Mouse (Mus musculus): ENCODE results near the gene Hes6.
A peak's percentile ranks its signal among the peaks of the same experiment; 100 is the strongest.

Hes6 gene

DNA sequence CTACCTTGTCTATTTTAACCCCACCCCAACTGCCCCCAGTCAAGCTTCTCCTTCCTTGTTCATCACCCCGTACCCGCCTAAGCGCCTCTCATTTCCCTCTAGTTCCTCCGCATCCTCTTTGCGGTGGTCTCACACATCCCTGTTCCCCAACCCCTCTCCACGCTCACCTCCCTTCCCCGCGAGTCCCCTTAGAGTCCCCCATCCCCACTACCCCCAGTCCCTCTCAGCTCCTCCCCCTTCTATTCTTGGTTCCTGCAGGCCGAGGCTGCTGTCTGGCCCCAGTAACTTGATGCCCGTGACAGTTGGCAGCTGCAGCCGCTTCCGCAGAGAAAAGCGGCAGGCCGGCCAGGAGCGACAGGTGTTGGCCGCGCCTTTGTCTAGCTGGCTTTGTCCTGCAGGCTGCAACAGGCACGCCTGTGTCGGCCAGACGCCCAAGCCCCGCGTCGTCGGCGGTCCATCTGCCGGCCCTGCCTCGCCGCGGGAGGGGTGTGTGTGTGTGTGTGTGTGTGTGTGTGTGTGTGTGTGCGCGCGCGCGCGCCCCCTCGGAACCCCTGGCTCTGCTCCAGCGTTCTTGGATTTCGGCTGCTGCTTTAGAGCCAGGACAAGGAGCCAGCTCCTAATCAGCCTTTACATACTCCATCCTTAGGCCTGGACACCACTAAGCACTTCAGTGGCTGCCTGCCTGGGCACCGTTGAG, at the start of gene Hes6:
Gene Hes6 (minus strand): TSS at position 141 of the 697 bp plus-strand sequence.
- DNase-seq (ENCODE audit: extremely low spot score): peak; percentile 79

GRCm38 (mm10) chr1:91463336-91463995, 49.6 kb upstream of the Hes6 start:
- no peak for DNase-seq (ENCODE audit: extremely low spot score)

DNA sequence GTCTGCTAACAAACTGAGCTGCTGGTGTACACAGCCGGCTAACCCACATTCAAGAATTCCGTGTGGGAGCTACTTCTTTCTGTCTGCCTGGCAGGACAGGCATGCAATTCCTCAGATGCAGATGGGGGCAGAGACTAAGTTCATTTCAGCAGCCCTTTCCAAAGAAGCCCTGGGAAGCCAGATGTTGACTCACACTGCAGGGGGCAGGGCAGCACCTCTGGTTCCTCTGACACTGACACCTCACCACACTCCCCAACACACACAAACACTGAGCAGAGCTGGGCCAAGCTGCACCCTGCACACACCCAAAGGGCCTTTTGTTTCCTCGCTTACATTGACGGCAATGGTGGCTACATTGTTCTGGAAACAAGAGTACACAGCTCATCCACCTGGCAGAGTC, 46.7 kb upstream of the Hes6 start:
- no peak for DNase-seq (ENCODE audit: extremely low spot score)

DNA sequence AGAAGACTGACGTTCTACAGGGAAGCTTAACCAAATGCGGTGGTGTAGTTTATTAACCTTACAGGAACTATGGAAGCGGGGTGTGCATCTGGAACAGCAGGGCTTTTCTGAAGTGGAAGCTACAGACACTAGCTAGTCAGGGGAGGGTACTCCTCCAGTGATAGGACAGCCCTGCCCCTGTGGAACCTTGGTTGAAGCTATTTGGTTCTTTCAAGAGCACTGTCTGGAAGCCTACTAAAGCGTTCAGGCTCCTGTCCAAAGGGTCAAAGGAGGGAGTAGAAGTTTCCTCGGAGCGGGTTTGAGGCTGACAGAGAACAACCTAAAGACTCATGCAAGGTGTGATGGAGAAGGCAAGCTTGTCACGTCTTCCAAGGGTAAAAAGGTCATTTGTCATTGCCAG, 46.2 kb upstream of the Hes6 start:
- DNase-seq (ENCODE audit: extremely low spot score): no peak

- peak; percentile 99 for DNase-seq (ENCODE audit: extremely low spot score)
Measured at GRCm38 (mm10) chr1:91459059-91459809, 45.4 kb upstream of the Hes6 start, which contains the start of gene Per2. Per2 (minus strand) TSS chr1:91459324.

GRCm38 (mm10) chr1:91458223-91458861, 44.5 kb upstream of the Hes6 start:
- DNase-seq (ENCODE audit: extremely low spot score): peak; percentile 10

GRCm38 (mm10) chr1:91457698-91458097, 43.9 kb upstream of the Hes6 start:
- DNase-seq (ENCODE audit: extremely low spot score): no peak

- no peak for DNase-seq (ENCODE audit: extremely low spot score)
Measured at GRCm38 (mm10) chr1:91457116-91457515, 43.3 kb upstream of the Hes6 start.

DNA sequence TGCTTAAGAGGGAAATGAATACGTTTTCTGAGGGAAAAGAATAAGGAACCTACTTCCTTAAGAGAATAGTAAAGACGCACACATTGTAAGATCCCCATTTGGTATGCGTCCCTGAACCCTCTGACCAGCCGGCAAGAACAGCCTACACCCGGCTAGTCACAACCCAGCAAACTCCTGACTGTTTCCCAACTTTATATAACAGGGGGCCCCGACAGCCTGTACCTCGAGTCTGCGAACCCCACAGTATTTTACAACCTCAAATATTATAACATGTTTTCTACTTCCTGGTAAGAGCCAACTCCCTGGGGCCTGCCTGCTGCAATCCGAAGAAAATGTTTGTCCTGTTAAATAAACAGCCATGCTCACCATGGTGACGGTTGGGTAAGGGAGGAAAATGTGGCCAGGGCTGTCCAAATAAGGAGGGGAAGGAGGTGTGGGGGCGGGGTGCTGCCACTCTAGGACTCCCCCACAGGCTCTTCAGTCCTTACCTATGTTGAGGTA, 42.5 kb upstream of the Hes6 start:
- DNase-seq (ENCODE audit: extremely low spot score): peak; percentile 59

- DNase-seq (ENCODE audit: extremely low spot score): peak; percentile 70
Measured at GRCm38 (mm10) chr1:91455661-91456161, 41.9 kb upstream of the Hes6 start.

GRCm38 (mm10) chr1:91454927-91455326, 41.1 kb upstream of the Hes6 start:
- DNase-seq (ENCODE audit: extremely low spot score): no peak

DNA sequence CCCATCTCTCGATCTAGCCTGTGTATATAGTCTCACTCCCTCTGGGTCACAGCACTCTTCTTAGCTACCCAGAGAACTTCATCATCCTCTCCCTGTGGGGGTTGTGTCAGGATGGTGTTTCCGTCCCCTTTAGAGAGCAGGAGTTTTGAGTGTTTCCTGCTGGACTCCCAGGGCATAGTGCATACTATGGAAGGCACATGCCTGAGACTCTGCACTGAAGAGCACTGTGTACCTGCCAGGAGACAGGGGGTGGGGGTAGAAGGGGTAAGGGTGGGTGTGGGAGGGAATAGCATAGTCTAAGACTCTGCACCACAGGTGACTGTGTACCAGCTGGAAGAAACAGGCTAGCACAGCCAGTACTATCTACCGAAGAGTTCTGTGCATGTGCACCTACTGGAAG, 40.5 kb upstream of the Hes6 start:
- no peak for DNase-seq (ENCODE audit: extremely low spot score)

DNA sequence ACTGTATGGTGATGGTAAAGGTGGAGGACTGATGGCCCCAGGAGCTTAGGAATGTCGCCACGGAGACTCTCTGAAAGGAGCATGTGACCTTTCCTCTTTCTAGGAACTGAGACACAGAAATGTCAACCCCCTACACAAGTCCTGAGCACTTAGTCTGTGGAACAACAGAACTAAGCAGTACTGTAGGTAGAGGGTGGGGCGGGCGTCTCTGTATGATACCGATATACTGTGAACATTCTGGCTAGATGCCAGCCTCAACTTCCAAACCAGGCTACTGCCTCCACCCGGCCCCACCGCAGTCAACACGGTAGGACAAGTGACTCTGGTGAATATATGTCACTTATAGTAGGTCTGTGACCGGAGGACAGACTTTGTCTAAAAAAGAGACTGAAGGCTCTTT, 40.1 kb upstream of the Hes6 start:
- no peak for DNase-seq (ENCODE audit: extremely low spot score)

GRCm38 (mm10) chr1:91451547-91452084, 37.8 kb upstream of the Hes6 start:
- no peak for DNase-seq (ENCODE audit: extremely low spot score)

DNA sequence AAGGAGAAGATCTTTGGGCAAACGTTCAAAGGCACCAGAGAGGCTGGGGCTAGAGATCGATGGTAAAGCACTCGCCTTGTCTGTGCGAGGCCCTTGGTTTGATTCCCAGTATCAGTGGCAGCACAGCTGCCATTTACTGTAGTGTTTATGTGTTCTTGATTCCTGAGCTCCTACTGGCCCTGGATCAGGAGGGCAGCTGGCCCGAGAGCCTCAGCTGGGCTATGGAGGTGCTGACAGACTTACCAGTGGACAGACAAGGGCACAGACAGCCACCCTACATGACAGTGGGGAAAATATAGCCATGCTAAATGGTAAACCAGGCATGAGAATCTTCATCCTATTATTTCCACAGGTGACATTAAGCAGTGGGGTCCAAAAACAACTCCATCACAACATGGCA, 37.0 kb upstream of the Hes6 start:
- DNase-seq (ENCODE audit: extremely low spot score): no peak

DNA sequence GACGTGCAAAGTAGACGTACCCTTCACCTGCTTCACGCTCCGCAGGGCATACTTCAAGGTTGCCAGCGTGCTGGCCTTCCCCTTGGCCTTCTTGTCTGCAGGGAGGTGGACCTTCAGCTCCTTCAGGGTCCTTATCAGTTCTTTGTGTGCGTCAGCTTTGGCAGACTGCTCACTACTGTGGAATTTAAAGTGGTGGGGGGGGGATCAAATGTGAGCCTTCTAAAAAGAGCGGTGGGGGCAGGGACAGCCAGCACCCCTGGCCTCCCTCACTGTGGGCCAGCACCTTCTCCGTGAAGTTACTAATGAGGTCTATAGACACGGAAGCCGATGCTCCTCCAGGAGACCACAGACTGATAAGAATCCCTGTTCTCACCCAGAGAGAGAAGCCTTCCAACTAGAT, 34.9 kb upstream of the Hes6 start:
- DNase-seq (ENCODE audit: extremely low spot score): no peak

DNA sequence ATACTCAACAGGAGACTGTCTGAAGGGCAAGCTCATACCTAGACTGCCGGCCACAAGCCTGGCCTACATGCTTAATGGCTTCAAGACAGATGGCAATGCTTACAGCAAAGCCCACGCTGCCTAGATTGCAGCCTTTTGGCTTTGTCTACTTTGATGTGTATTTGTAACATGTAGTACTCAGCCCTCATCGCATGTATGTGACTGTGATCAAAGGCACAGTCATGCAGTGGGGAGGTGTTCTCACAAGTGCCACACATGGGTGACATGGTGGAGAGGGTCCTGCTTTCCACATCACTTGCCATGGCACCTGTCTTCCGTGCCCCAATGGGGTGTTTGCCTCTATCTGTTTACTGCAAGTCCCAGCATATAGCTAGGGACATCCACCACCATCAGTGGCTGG, 32.7 kb upstream of the Hes6 start:
- DNase-seq (ENCODE audit: extremely low spot score): no peak

DNA sequence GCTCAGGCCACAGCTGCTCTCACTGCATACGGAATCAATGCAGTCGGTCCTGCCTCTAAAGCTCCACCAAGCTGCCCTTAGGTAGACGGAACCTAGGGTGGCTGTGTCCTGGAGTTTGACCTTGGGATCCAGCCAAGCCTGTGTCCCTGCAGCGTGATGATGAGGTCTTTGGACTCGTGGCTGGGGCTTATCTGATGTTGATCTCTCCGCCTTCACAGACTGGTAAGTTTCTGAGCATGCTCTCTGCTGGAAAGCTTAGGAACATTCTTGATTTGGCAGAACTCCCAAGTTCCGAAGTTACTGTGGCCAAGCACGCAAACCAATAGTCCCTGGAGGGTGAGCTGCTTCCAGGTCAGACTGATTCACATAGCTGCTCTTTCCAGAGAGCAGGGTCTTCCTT, 32.2 kb upstream of the Hes6 start:
- no peak for DNase-seq (ENCODE audit: extremely low spot score)

DNA sequence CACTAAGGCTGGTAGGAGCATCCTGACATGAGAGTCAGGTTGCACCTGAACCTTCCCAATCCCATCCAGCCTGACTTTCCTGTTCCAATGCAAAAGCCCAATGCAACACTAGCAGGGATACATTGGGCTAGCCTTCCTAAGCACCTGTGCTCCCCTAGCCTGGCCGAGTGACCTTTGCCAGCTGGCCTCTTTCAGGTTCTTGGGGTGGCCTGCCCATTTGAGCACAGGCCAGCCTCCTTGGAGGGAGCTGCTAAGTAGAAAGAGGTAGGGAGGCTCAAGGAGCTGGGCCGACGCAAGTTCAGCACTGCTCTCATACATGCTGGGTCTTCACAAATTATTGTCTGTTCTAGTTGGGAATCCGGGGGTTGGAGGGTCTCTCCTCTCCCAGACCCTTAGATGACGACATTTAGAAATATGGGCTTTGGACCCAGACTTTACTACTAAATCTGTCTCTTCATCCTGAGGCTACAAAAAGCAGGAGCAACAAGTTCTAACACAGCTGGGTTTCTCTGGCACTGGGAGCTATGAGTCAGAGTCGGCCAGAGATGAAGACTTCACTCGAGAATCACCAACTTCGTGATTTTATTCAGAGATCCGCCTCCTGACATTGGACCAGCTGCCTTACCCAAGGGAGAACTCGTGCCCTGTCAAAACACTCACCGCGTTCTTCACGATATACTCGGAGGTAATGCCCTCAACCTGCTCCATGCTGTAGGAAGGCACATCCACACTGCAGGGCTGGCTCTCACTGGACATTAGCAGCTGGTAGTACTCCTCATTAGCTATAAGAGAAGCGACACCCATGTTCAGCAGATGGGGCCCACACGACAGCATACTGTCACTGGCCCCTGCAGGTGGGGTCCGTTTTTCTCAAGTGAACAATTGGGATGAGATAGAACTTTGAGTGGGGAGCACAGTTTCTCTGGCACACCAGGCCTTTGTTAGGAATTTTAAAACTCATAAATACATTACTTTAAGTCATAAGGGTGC, 31.3 kb upstream of the Hes6 start:
- DNase-seq (ENCODE audit: extremely low spot score): no peak

DNA sequence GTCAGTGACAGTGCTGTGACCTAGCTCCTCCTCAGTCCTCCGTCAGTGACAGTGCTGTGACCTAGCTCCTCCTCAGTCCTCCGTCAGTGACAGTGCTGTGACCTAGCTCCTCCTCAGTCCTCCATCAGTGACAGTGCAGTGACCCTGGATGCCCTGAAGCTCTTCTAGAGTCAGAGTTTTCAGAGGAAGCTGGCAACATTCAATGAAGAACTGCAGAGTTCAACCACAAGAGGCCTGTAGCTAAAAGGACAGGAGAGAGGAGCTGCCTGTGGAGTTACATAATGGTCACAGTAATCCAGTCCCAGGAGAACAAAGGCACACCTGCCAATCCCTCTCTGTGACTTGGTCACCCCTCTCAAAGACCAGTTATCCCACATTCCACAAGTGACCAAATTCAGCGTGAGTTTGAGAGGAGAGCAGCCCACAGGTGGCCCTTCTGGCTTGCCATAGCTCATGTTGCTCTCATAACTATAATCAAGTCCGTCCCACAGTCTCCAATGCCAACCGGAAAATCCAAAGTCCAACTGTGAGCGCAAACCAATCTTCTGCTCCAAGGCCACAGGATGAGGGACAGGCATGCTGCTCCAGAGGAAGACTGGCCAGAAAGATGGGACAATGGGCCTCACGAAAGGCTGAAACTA, 28.6 kb upstream of the Hes6 start:
- no peak for DNase-seq (ENCODE audit: extremely low spot score)
